Mouse (Mus musculus) forebrain, embryonic 15.5 days (tissue): Measurements from ENCODE around the gene Pou3f1. TPM values are rescaled to one million over a fixed set of nuclear protein-coding genes. Genes with fewer than 3 reads are reported as not detected.

Source experiments
- ATAC-seq: fragments of 200-750 bp; cut with Nextera tagmentation; replicated peaks from 2 replicates; pipeline ENCODE4 v1.8.0; 2017; ENCODE audit warnings: mild to moderate bottlenecking, moderate TSS enrichment, moderate library complexity
- H3K27ac ChIP-seq: fragments of 300-500 bp; sonication (generic); replicated peaks from 2 replicates; pipeline ENCODE4 v1.5.1; 2015; ENCODE audit warnings: mild to moderate bottlenecking, inconsistent platforms
- H3K27me3 ChIP-seq: fragments of 300-500 bp; sonication (generic); 2 replicates; pipeline ENCODE4 v1.6.1; 2015; ENCODE audit warnings: inconsistent platforms
- H3K36me3 ChIP-seq: fragments of 300-500 bp; sonication (generic); 2 replicates; pipeline ENCODE4 v1.6.1; 2015; ENCODE audit warnings: mild to moderate bottlenecking, inconsistent platforms
- H3K4me1 ChIP-seq: fragments of 300-500 bp; sonication (generic); 2 replicates; pipeline ENCODE4 v1.6.1; 2015; ENCODE audit warnings: inconsistent platforms
- H3K4me2 ChIP-seq: fragments of 300-500 bp; sonication (generic); replicated peaks from 2 replicates; pipeline ENCODE4 v1.6.1; 2015; ENCODE audit warnings: mild to moderate bottlenecking, inconsistent platforms
- H3K4me3 ChIP-seq: fragments of 300-500 bp; sonication (generic); 2 replicates; pipeline ENCODE4 v1.5.1; 2015; ENCODE audit warnings: mild to moderate bottlenecking, inconsistent platforms
- H3K9ac ChIP-seq: fragments of 300-500 bp; sonication (generic); replicated peaks from 2 replicates; pipeline ENCODE4 v1.6.1; 2015; ENCODE audit warnings: mild to moderate bottlenecking, inconsistent platforms
- H3K9me3 ChIP-seq: fragments of 300-500 bp; sonication (generic); 2 replicates; pipeline ENCODE4 v1.6.1; 2016; ENCODE audit warnings: inconsistent platforms
- WGBS: fragments of 180-500 bp; shearing (Covaris S2); methylation state at CpG from one replicate; pipeline ENCODE4 v1.1.7; 2015; ENCODE audit warnings: mixed read lengths; 5-methylcytosine and 5-hydroxymethylcytosine counted together
- polyA plus RNA-seq: library from polyadenylated mRNA; unstranded; fragments of >200 nt; fragmentation: Nextera tagmentation; extraction: Ambion mirVana; gene quantifications from 2 replicates; pipeline ENCODE4 v1.2.1, GENCODE M21; 2015

Gene Pou3f1
- polyA plus RNA-seq, 1 experiment from 2014 or later: 21.8 TPM

- peaks cover 37% of the 10 kb centered on the region for H3K4me1 ChIP-seq
- no peaks in the 10 kb centered on the region for H3K36me3 ChIP-seq
- H3K27me3 ChIP-seq: peaks cover 6% of the 10 kb centered on the region
- no peak overlapping the region for H3K4me2 ChIP-seq
- ATAC-seq: no peak
- no peak overlapping the region for H3K4me3 ChIP-seq
- H3K9ac ChIP-seq: no peak overlapping the region
- no peaks in the 10 kb centered on the region for H3K9me3 ChIP-seq
- 16% methylated on average over 18 of the region's 18 CpGs for WGBS
- no peak overlapping the region for H3K27ac ChIP-seq
Measured at GRCm38 (mm10) chr4:124695786-124696516, 39.3 kb downstream of the Pou3f1 start.

- Histone ChIP-seq H3K4me3 (peak overlapping the region; percentile 65; the same call in 1 of the 2 replicates), H3K9me3 (no peaks in the 10 kb centered on the region), H3K27ac (no peak overlapping the region), H3K9ac (no peak overlapping the region), H3K4me1 (peaks cover 45% of the 10 kb centered on the region), H3K4me2 (peak overlapping the region; percentile 98), H3K36me3 (no peaks in the 10 kb centered on the region), H3K27me3 (peaks cover 6% of the 10 kb centered on the region)
- ATAC-seq: no peak
- WGBS: 11% methylated on average over 6 of the region's 6 CpGs
Measured at GRCm38 (mm10) chr4:124699791-124700190, 43.2 kb downstream of the Pou3f1 start.

GRCm38 (mm10) chr4:124700248-124700971 lies 43.8 kb downstream of the Pou3f1 start, which contains the start of gene Fhl3:
Gene Fhl3, plus strand, starts transcription at chr4:124700701.
- Histone ChIP-seq H3K36me3 (no peaks in the 10 kb centered on the region), H3K9ac (peak within 1 kb of the TSS; percentile 56), H3K4me2 (peak within 1 kb of the TSS; percentile 98), H3K4me3 (peak within 1 kb of the TSS; percentile 65), H3K27me3 (peaks cover 6% of the 10 kb centered on the region), H3K27ac (no peak within 1 kb of the TSS; the same call in 1 of the 2 replicates), H3K4me1 (peaks cover 47% of the 10 kb centered on the region), H3K9me3 (no peaks in the 10 kb centered on the region)
- peak; percentile 46 for ATAC-seq
- under 1% methylated on average over 39 of the region's 59 CpGs for WGBS

GRCm38 (mm10) chr4:124701052-124701845 lies 44.6 kb downstream of the Pou3f1 start:
- WGBS: 4% methylated on average over 22 of the region's 22 CpGs

GRCm38 (mm10) chr4:124701916-124702315 lies 45.3 kb downstream of the Pou3f1 start:
- no peaks in the 10 kb centered on the region for H3K27me3 ChIP-seq
- H3K36me3 ChIP-seq: no peaks in the 10 kb centered on the region
- H3K4me2 ChIP-seq: peak overlapping the region; percentile 98
- no peak overlapping the region for H3K9ac ChIP-seq
- H3K9me3 ChIP-seq: no peaks in the 10 kb centered on the region
- H3K27ac ChIP-seq: no peak overlapping the region
- H3K4me3 ChIP-seq: no peak overlapping the region
- peaks cover 47% of the 10 kb centered on the region for H3K4me1 ChIP-seq
- no peak for ATAC-seq
- 21% methylated on average over 4 of the region's 5 CpGs for WGBS

More at GRCm38 (mm10) chr4:124701052-124701845, 44.6 kb downstream of the Pou3f1 start:
- Histone ChIP-seq H3K4me1 (peaks cover 47% of the 10 kb centered on the region), H3K4me2 (peak overlapping the region; percentile 98), H3K9me3 (no peaks in the 10 kb centered on the region), H3K27me3 (peaks cover 2% of the 10 kb centered on the region), H3K4me3 (peak overlapping the region; percentile 65), H3K36me3 (no peaks in the 10 kb centered on the region), H3K27ac (no peak overlapping the region; the same call in 1 of the 2 replicates), H3K9ac (peak overlapping the region; percentile 56)
- no peak; the same call in 1 of the 2 replicates for ATAC-seq

GRCm38 (mm10) chr4:124703406-124703805 lies 46.8 kb downstream of the Pou3f1 start:
- Histone ChIP-seq H3K36me3 (no peaks in the 10 kb centered on the region), H3K9ac (no peak overlapping the region), H3K27ac (peak overlapping the region; percentile 29; the same call in 1 of the 2 replicates), H3K27me3 (no peaks in the 10 kb centered on the region), H3K4me1 (peaks cover 49% of the 10 kb centered on the region), H3K4me2 (no peak overlapping the region), H3K9me3 (no peaks in the 10 kb centered on the region), H3K4me3 (no peak overlapping the region)
- WGBS: 46% methylated on average over 2 of the region's 2 CpGs
- no peak for ATAC-seq

- Histone ChIP-seq H3K27ac (peak overlapping the region; percentile 29), H3K9ac (0 out of 2 replicates have a peak overlapping the region, but pooled peaks have one; percentile 7), H3K9me3 (no peaks in the 10 kb centered on the region), H3K27me3 (0 out of 2 replicates have a peak, but pooled peaks cover under 1% of the 10 kb centered on the region), H3K4me3 (no peak overlapping the region), H3K4me1 (peaks cover 56% of the 10 kb centered on the region), H3K4me2 (0 out of 2 replicates have a peak overlapping the region, but pooled peaks have one; percentile 5), H3K36me3 (no peaks in the 10 kb centered on the region)
- no peak for ATAC-seq
- WGBS: 3% methylated on average over 6 of the region's 6 CpGs
Measured at GRCm38 (mm10) chr4:124703881-124704796, 47.5 kb downstream of the Pou3f1 start.

GRCm38 (mm10) chr4:124704797-124705474 lies 48.3 kb downstream of the Pou3f1 start:
- no peak for ATAC-seq
- H3K4me1 ChIP-seq: peaks cover 54% of the 10 kb centered on the region
- H3K36me3 ChIP-seq: no peaks in the 10 kb centered on the region
- 0 out of 2 replicates have a peak overlapping the region, but pooled peaks have one; percentile 7 for H3K9ac ChIP-seq
- peak overlapping the region; percentile 29 for H3K27ac ChIP-seq
- 0 out of 2 replicates have a peak overlapping the region, but pooled peaks have one; percentile 5 for H3K4me2 ChIP-seq
- no peak overlapping the region for H3K4me3 ChIP-seq
- no peaks in the 10 kb centered on the region for H3K9me3 ChIP-seq
- H3K27me3 ChIP-seq: peaks cover 7% of the 10 kb centered on the region; the same call in 1 of the 2 replicates
- 23% methylated on average over 11 of the region's 11 CpGs for WGBS

GRCm38 (mm10) chr4:124705661-124706269 lies 49.2 kb downstream of the Pou3f1 start:
- 89% methylated on average over 23 of the region's 23 CpGs for WGBS
- no peaks in the 10 kb centered on the region for H3K36me3 ChIP-seq
- no peak for ATAC-seq
- no peak overlapping the region for H3K9ac ChIP-seq
- no peak overlapping the region for H3K4me3 ChIP-seq
- no peak overlapping the region for H3K4me2 ChIP-seq
- peaks cover 46% of the 10 kb centered on the region for H3K4me1 ChIP-seq
- no peaks in the 10 kb centered on the region for H3K9me3 ChIP-seq
- no peak overlapping the region for H3K27ac ChIP-seq
- H3K27me3 ChIP-seq: peaks cover 12% of the 10 kb centered on the region; the same call in 1 of the 2 replicates
